Mouse (Mus musculus) heart, embryonic 16.5 days (tissue): ENCODE measurements at regions not wholly inside any gene's neighbourhood (a gene's known extent, or its start where the extent isn't known, plus 50 kb on each side); places are given as distances from the start of the nearest gene placed in this dataset.

ENCODE experiments used
- ATAC-seq: fragments of 200-750 bp; cut with Nextera tagmentation; replicated peaks from 2 replicates; pipeline ENCODE4 v1.8.0; 2017; ENCODE audit warnings: moderate number of reproducible peaks; ENCODE audit not compliant: insufficient read depth, low FRiP score; ENCODE audit errors: extremely low read depth
- H3K27ac ChIP-seq: fragments of 300-500 bp; sonication (generic); 2 replicates; pipeline ENCODE4 v1.5.1; 2014; ENCODE audit warnings: mild to moderate bottlenecking, low read length, control low read depth, moderate library complexity
- H3K27me3 ChIP-seq: fragments of 300-500 bp; sonication (generic); 2 replicates; pipeline ENCODE4 v1.6.1; 2014; ENCODE audit warnings: low read length, mixed read lengths; ENCODE audit not compliant: control insufficient read depth, insufficient read depth
- H3K36me3 ChIP-seq: fragments of 300-500 bp; sonication (generic); 2 replicates; pipeline ENCODE4 v1.6.1; 2014; ENCODE audit not compliant: control insufficient read depth, insufficient read depth
- H3K4me1 ChIP-seq: fragments of 300-500 bp; sonication (generic); 2 replicates; pipeline ENCODE4 v1.6.1; 2014; ENCODE audit warnings: low read length, mixed read lengths; ENCODE audit not compliant: control insufficient read depth, insufficient read depth
- H3K4me2 ChIP-seq: fragments of 300-500 bp; sonication (generic); 2 replicates; pipeline ENCODE4 v1.6.1; 2014; ENCODE audit warnings: low read depth, mild to moderate bottlenecking, control low read depth, low read length
- H3K4me3 ChIP-seq: fragments of 300-500 bp; sonication (generic); 2 replicates; pipeline ENCODE4 v1.5.1; 2014; ENCODE audit warnings: mild to moderate bottlenecking, control low read depth, low read length
- H3K9ac ChIP-seq: fragments of 300-500 bp; sonication (generic); 2 replicates; pipeline ENCODE4 v1.6.1; 2014; ENCODE audit warnings: low read length, control low read depth
- H3K9me3 ChIP-seq: fragments of 300-500 bp; sonication (generic); replicated peaks from 2 replicates; pipeline ENCODE4 v1.6.1; 2016; ENCODE audit warnings: low read length; ENCODE audit not compliant: control insufficient read depth
- WGBS: fragments of 180-500 bp; shearing (Covaris S2); extraction: QIAGEN DNeasy Blood & Tissue Kit; methylation state at CpG from one replicate; pipeline ENCODE4 v1.1.7; 2014; 5-methylcytosine and 5-hydroxymethylcytosine counted together

DNA sequence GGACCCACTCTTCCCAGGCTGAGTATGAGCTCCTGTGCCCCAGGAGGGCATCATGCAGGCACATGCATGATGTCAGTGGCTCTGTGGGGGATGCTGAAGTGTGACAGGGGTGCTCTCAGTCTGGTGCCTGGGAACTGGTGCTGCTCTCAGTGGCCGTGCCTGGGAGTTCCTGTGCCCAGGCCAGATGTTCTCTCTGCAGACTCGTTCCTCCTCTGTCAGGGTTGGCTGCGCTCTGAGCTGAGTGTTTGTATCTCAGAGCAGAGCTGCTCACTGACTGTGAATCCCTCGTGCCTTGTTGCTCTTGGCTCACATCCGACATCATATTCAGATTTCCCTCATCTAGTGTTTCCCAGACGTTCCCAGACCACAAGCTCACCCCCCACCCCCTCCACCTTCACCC is 382.5 kb upstream of the Hs6st1 start:
- no peak overlapping the region for H3K9ac ChIP-seq
- H3K27ac ChIP-seq: no peak overlapping the region
- no peaks in the 10 kb centered on the region for H3K9me3 ChIP-seq
- no peak overlapping the region for H3K4me2 ChIP-seq
- H3K36me3 ChIP-seq: no peaks in the 10 kb centered on the region
- H3K27me3 ChIP-seq: no peaks in the 10 kb centered on the region
- no peaks in the 10 kb centered on the region for H3K4me1 ChIP-seq
- WGBS: 43% methylated on average over 6 of the region's 6 CpGs
- H3K4me3 ChIP-seq: no peak overlapping the region
- no peak for ATAC-seq

DNA sequence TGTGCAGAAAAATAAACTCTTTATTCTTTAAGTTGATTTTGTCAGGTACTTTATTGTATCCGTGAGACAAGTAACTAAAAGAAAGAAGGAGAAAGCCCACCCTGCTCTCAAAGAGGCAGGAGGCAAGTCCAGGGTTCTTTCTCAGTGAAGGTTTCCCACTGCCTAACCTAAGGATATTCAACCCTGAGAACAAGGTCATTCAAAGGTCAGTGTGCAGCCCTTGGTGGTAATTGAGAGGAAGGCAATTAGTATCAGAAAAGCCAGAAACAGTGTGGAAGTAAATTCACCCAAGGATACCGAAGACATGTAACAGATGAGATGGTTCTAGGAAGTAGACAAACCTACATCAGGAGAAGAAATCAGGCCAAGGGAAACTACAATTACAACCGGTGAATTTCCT is 373.9 kb upstream of the Hs6st1 start:
- Histone ChIP-seq H3K4me1 (no peaks in the 10 kb centered on the region), H3K9me3 (no peaks in the 10 kb centered on the region), H3K27ac (no peak overlapping the region), H3K4me3 (no peak overlapping the region), H3K36me3 (no peaks in the 10 kb centered on the region), H3K9ac (no peak overlapping the region), H3K27me3 (no peaks in the 10 kb centered on the region), H3K4me2 (no peak overlapping the region)
- WGBS: 65% methylated on average over 3 of the region's 3 CpGs
- ATAC-seq: no peak

DNA sequence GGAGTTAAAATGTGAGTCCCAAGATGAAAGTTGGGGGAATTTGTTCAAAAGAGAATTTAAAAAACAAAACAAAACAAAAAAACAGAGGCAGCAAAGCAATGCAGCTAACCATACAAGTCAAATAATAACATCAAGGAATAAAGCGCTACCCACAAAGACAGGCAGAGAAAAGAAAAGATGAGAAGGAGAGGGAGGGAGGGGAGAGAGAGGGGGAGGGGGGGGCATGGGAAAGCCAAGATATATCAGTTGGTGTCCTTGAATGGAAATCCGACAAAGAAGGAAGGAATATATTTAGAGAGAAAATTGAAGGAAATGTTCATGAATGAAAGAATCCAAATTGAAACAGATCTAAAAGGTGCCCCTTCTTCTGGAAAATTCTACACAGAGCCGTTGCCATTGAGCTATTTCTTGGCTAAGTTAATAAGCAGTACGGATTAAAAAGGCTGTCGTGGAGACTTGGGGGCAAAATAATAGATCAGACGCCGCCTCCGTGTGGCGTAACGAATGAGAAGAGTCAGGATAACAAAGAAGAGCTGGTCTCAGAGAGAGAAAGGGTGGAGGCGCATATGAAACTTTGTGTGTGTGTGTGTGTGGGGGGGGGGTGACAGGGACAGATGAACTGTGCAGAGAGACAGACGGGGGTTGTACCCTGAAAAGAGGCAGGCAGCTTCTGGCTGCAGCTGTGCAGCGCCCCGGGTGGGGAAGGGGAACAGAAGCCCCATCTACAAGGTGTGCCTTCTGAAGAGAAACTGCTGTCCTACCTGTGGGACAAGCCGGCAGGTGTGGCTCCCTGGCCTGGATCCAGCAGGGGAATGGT is 373.2 kb upstream of the Hs6st1 start:
- no peak overlapping the region for H3K4me3 ChIP-seq
- H3K9me3 ChIP-seq: no peaks in the 10 kb centered on the region; the same call in 1 of the 2 replicates
- H3K36me3 ChIP-seq: no peaks in the 10 kb centered on the region
- H3K4me2 ChIP-seq: no peak overlapping the region
- H3K27ac ChIP-seq: no peak overlapping the region
- H3K27me3 ChIP-seq: no peaks in the 10 kb centered on the region
- ATAC-seq: no peak
- H3K4me1 ChIP-seq: no peaks in the 10 kb centered on the region
- H3K9ac ChIP-seq: no peak overlapping the region
- WGBS: 67% methylated on average over 15 of the region's 15 CpGs

DNA sequence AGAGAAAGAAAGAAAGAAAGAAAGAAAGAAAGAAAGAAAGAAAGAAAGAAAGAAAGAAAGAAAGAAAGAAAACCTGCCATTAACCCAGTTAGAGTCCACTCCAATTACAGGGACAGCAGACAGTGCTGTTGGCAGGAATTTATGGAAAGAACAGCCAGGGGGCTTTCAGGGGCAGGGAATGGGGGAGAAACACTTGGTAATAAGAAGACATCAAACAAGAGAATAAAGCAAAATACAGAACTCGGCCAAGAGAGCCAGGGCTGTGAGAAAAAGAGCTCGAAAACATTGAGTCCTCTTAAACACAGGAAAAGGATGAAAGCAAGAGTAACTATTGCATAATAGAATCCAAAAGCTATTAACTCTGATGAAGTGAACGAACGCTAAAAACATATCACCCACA is 371.0 kb upstream of the Hs6st1 start:
- H3K9me3 ChIP-seq: no peaks in the 10 kb centered on the region; the same call in 1 of the 2 replicates
- no peak overlapping the region for H3K9ac ChIP-seq
- ATAC-seq: no peak
- 48% methylated on average over 4 of the region's 4 CpGs for WGBS
- H3K4me1 ChIP-seq: no peaks in the 10 kb centered on the region
- no peak overlapping the region for H3K4me3 ChIP-seq
- no peak overlapping the region for H3K4me2 ChIP-seq
- no peaks in the 10 kb centered on the region for H3K36me3 ChIP-seq
- no peak overlapping the region for H3K27ac ChIP-seq
- no peaks in the 10 kb centered on the region for H3K27me3 ChIP-seq

DNA sequence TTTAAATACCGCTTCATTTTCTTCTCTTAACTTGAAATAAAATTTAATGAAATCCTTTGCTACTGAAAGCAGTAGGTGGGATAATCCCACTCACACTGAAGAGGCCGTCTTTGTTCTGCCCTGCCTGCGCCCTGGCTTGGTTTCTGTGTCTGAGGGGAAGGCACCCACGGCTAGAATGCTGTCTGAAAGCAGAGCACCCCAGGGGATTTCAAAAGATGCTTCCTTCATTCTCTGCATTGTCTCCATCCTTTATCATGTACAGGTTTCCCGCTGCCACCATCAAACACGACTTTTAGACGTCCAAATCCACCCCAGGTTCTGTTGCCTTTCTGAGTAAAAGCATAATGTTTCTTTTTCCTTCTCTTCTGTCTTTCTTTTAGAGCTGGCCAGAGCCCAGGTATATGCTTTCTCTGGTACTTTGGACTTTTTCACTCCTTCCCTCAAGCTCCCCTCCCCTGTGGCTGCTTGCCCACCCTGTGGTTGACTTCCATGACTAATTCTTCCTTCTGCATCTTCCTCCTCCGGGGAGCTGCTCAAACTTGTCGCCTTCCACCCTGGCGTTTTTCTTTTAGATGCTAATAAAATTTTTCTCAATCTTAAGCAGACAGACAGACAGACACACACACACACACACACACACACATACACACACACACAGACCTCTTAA is 370.2 kb upstream of the Hs6st1 start:
- Histone ChIP-seq H3K4me3 (no peak overlapping the region), H3K27me3 (no peaks in the 10 kb centered on the region), H3K4me1 (no peaks in the 10 kb centered on the region), H3K27ac (no peak overlapping the region), H3K9ac (no peak overlapping the region), H3K4me2 (no peak overlapping the region), H3K36me3 (no peaks in the 10 kb centered on the region), H3K9me3 (no peaks in the 10 kb centered on the region; the same call in 1 of the 2 replicates)
- no peak for ATAC-seq
- WGBS: 29% methylated on average over 10 of the region's 10 CpGs

DNA sequence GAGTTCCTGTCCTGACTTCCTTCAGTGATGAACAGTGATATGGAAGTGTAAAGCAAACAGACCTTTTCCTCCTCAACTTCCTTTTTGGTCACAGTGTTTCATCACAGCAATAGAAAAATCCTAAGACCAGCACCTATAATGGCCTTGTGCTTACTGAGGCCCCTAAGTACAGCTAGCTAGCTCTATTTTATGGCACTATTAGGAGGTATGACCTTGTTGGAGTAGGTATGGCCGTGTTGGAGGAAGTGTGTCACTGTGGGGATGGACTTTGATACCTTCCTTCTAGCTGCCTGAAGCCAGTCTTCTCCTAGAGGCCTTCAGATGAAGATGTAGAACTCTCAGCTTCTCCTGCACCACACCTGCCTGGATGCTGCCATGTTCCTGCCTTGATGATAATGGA is 365.6 kb upstream of the Hs6st1 start:
- no peak overlapping the region for H3K27ac ChIP-seq
- ATAC-seq: no peak
- no peak overlapping the region for H3K4me2 ChIP-seq
- no peaks in the 10 kb centered on the region; the same call in 1 of the 2 replicates for H3K9me3 ChIP-seq
- no peaks in the 10 kb centered on the region for H3K4me1 ChIP-seq
- no peaks in the 10 kb centered on the region for H3K36me3 ChIP-seq
- H3K27me3 ChIP-seq: no peaks in the 10 kb centered on the region
- no peak overlapping the region for H3K9ac ChIP-seq
- no peak overlapping the region for H3K4me3 ChIP-seq
- WGBS: 63% methylated on average over 1 of the region's 1 CpGs

DNA sequence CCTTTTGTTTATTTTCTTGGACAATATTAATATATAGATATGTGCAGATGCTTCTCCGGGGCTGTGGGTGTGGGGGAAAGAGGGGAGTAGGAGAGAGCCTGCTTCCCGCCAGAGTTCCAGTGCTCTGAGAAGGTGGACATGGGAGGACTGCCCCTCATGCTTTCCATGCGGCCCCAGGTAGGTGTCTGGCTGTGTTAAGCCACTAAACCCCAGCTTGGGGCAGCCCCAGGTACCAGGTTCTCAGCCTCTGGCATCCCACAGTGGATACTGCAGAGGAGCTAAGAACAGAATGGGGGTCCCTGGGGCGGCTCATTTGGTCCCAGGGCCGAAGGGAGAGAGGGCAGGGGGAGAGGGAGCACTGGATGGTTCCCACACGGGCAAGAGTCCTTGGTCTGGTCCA is 361.9 kb upstream of the Hs6st1 start:
- H3K9me3 ChIP-seq: no peaks in the 10 kb centered on the region
- H3K36me3 ChIP-seq: no peaks in the 10 kb centered on the region
- H3K27ac ChIP-seq: no peak overlapping the region
- H3K4me1 ChIP-seq: no peaks in the 10 kb centered on the region
- H3K4me2 ChIP-seq: no peak overlapping the region
- ATAC-seq: no peak
- H3K4me3 ChIP-seq: no peak overlapping the region
- H3K27me3 ChIP-seq: no peaks in the 10 kb centered on the region
- WGBS: 77% methylated on average over 6 of the region's 6 CpGs
- H3K9ac ChIP-seq: no peak overlapping the region

DNA sequence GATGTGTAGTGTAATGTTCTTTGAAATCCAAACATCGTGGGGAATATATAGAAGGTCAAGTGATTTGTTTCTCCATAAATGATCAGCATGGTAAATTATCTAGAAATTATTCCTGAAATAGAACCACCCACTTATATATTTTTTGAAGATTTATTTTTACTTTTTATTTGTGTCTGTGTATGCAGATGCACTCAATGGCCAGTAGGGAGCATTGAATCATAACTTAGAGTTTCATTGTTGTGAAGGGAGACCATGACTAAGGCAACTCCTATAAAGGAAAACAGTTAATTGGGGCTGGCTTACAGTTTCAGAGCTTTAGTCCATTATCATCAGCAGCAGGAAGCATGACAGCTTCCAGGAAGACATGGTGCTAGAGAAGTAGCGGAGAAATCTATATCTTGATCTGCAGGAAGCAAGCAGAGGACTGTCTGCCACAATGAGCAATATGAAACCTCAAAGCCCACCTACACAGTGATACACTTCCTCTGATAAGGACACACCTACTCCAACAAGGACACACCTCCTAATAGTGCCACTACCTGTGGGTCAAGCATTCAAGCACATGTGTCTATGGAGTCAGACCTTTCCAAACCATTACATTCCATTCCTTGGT is 359.9 kb upstream of the Hs6st1 start:
- no peaks in the 10 kb centered on the region for H3K9me3 ChIP-seq
- WGBS: 92% methylated on average over 2 of the region's 2 CpGs
- H3K4me2 ChIP-seq: no peak overlapping the region
- H3K4me1 ChIP-seq: no peaks in the 10 kb centered on the region
- no peak overlapping the region for H3K4me3 ChIP-seq
- no peaks in the 10 kb centered on the region for H3K27me3 ChIP-seq
- H3K36me3 ChIP-seq: no peaks in the 10 kb centered on the region
- H3K27ac ChIP-seq: no peak overlapping the region
- no peak for ATAC-seq
- no peak overlapping the region for H3K9ac ChIP-seq

DNA sequence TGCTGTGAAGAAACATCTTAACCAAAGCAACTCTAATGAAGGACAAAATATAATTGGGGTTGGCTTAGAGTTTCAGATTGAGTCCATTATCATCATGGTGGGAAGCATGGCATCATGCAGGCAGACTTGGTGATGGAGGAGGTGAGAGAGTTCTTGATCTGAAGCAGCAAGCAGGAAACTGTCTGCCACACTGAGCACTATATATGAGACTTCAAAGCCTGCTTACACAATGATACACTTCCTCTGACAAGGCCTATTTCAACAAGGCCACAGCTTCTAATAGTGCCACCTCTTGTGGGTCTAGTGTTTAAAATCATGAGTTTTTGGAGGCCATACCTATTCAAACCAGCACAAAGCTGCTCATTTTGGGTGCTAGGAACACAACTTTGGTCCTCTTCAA is 359.0 kb upstream of the Hs6st1 start:
- H3K27me3 ChIP-seq: no peaks in the 10 kb centered on the region
- H3K9ac ChIP-seq: no peak overlapping the region
- no peaks in the 10 kb centered on the region for H3K9me3 ChIP-seq
- ATAC-seq: no peak
- no peaks in the 10 kb centered on the region for H3K4me1 ChIP-seq
- no peak overlapping the region for H3K4me3 ChIP-seq
- no peaks in the 10 kb centered on the region for H3K36me3 ChIP-seq
- H3K4me2 ChIP-seq: no peak overlapping the region
- no peak overlapping the region for H3K27ac ChIP-seq
